Mouse (Mus musculus) kidney, postnatal 0 days (tissue): ENCODE measurements at regions not wholly inside any gene's neighbourhood (a gene's known extent, or its start where the extent isn't known, plus 50 kb on each side); places are given as distances from the start of the nearest gene placed in this dataset.

Source experiments
- ATAC-seq: fragments of 200-750 bp; cut with Nextera tagmentation; replicated peaks from 2 replicates; pipeline ENCODE4 v1.8.0; 2017; ENCODE audit warnings: low read depth, moderate number of reproducible peaks, moderate TSS enrichment, moderate library complexity; ENCODE audit not compliant: low FRiP score
- DNase-seq: peaks from one replicate; pipeline ENCODE4 v3.0.0-alpha.2; 2016; ENCODE audit warnings: low spot score
- H3K27ac ChIP-seq: fragments of 300-500 bp; sonication (generic); 2 replicates; pipeline ENCODE4 v1.5.1; 2014; ENCODE audit warnings: mild to moderate bottlenecking
- H3K27me3 ChIP-seq: fragments of 300-500 bp; sonication (generic); 2 replicates; pipeline ENCODE4 v1.6.1; 2014; ENCODE audit warnings: low read length, mixed read lengths; ENCODE audit not compliant: insufficient read depth
- H3K36me3 ChIP-seq: fragments of 300-500 bp; sonication (generic); 2 replicates; pipeline ENCODE4 v1.6.1; 2014; ENCODE audit warnings: low read length, mixed read lengths; ENCODE audit not compliant: insufficient read depth
- H3K4me1 ChIP-seq: fragments of 300-500 bp; sonication (generic); replicated peaks from 2 replicates; pipeline ENCODE4 v1.6.1; 2014; ENCODE audit warnings: antibody characterized with exemption, low read length, mixed read lengths; ENCODE audit not compliant: insufficient read depth
- H3K4me2 ChIP-seq: fragments of 300-500 bp; sonication (generic); 2 replicates; pipeline ENCODE4 v1.6.1; 2014; ENCODE audit warnings: mild to moderate bottlenecking, low read length, moderate library complexity, mixed read lengths
- H3K4me3 ChIP-seq: fragments of 300-500 bp; sonication (generic); replicated peaks from 2 replicates; pipeline ENCODE4 v1.5.1; 2014; ENCODE audit warnings: low read depth, low read length
- H3K9ac ChIP-seq: fragments of 300-500 bp; sonication (generic); 2 replicates; pipeline ENCODE4 v1.6.1; 2014; ENCODE audit warnings: low read depth, low read length
- H3K9me3 ChIP-seq: fragments of 300-500 bp; sonication (generic); replicated peaks from 2 replicates; pipeline ENCODE4 v1.6.1; 2016; ENCODE audit warnings: low read length, inconsistent platforms, mixed read lengths
- CTCF ChIP-seq: IDR thresholded peaks from 2 replicates; pipeline ENCODE4 v1.5.1; 2016; ENCODE audit warnings: antibody characterized with exemption, low read depth, mild to moderate bottlenecking, moderate library complexity
- WGBS: fragments of 180-500 bp; shearing (Covaris S2); extraction: QIAGEN DNeasy Blood & Tissue Kit; methylation state at CpG from one replicate; pipeline ENCODE4 v1.1.7; 2014; 5-methylcytosine and 5-hydroxymethylcytosine counted together

GRCm38 (mm10) chr6:107734773-107735172 is 205.2 kb downstream of the Lrrn1 start:
- ATAC-seq (no peak), DNase-seq (no peak)
- Histone ChIP-seq H3K36me3 (no peaks in the 10 kb centered on the region), H3K4me2 (no peak overlapping the region), H3K4me1 (no peaks in the 10 kb centered on the region), H3K9me3 (no peaks in the 10 kb centered on the region), H3K27ac (no peak overlapping the region), H3K27me3 (no peaks in the 10 kb centered on the region), H3K9ac (no peak overlapping the region), H3K4me3 (no peak overlapping the region)
- no peak for TF ChIP-seq CTCF
- 75% methylated on average over 1 of the region's 1 CpGs for WGBS

GRCm38 (mm10) chr6:107749111-107749736 is 219.7 kb downstream of the Lrrn1 start:
- H3K36me3 ChIP-seq = no peaks in the 10 kb centered on the region
- no peaks in the 10 kb centered on the region for H3K9me3 ChIP-seq
- H3K9ac ChIP-seq = no peak overlapping the region
- WGBS = 65% methylated on average over 5 of the region's 5 CpGs
- H3K4me1 ChIP-seq = no peaks in the 10 kb centered on the region
- ATAC-seq = no peak
- H3K27me3 ChIP-seq = no peaks in the 10 kb centered on the region
- H3K4me3 ChIP-seq = no peak overlapping the region
- H3K27ac ChIP-seq = no peak overlapping the region
- no peak for TF ChIP-seq CTCF
- H3K4me2 ChIP-seq = no peak overlapping the region
- no peak for DNase-seq

- no peak for DNase-seq
- 54% methylated on average over 2 of the region's 2 CpGs for WGBS
Measured at GRCm38 (mm10) chr6:107749794-107750193, 220.2 kb downstream of the Lrrn1 start.

GRCm38 (mm10) chr6:107752156-107752555 is 222.6 kb downstream of the Lrrn1 start:
- no peak overlapping the region for H3K4me3 ChIP-seq
- WGBS = 19% methylated on average over 1 of the region's 1 CpGs
- ATAC-seq = peak; percentile 52; the same call in 1 of the 2 replicates

More at GRCm38 (mm10) chr6:107749794-107750193, 220.2 kb downstream of the Lrrn1 start:
- no peaks in the 10 kb centered on the region for H3K36me3 ChIP-seq
- H3K9ac ChIP-seq = no peak overlapping the region
- TF ChIP-seq CTCF = no peak
- no peak overlapping the region for H3K4me2 ChIP-seq
- no peak overlapping the region for H3K4me3 ChIP-seq
- no peaks in the 10 kb centered on the region for H3K9me3 ChIP-seq
- H3K4me1 ChIP-seq = no peaks in the 10 kb centered on the region
- no peak overlapping the region for H3K27ac ChIP-seq
- ATAC-seq = no peak
- no peaks in the 10 kb centered on the region for H3K27me3 ChIP-seq

GRCm38 (mm10) chr6:107755158-107755557 is 225.6 kb downstream of the Lrrn1 start:
- no peak for TF ChIP-seq CTCF
- ATAC-seq (no peak), DNase-seq (no peak)
- Histone ChIP-seq H3K9me3 (no peaks in the 10 kb centered on the region), H3K4me3 (no peak overlapping the region), H3K27me3 (no peaks in the 10 kb centered on the region), H3K4me2 (no peak overlapping the region), H3K27ac (no peak overlapping the region), H3K9ac (no peak overlapping the region), H3K36me3 (no peaks in the 10 kb centered on the region), H3K4me1 (no peaks in the 10 kb centered on the region)
- WGBS = 73% methylated on average over 2 of the region's 2 CpGs

More at GRCm38 (mm10) chr6:107752156-107752555, 222.6 kb downstream of the Lrrn1 start:
- Histone ChIP-seq H3K27ac (no peak overlapping the region), H3K27me3 (no peaks in the 10 kb centered on the region), H3K4me1 (no peaks in the 10 kb centered on the region), H3K4me2 (no peak overlapping the region), H3K9me3 (no peaks in the 10 kb centered on the region), H3K9ac (no peak overlapping the region), H3K36me3 (no peaks in the 10 kb centered on the region)
- TF ChIP-seq CTCF = no peak
- DNase-seq = peak; percentile 58

- Histone ChIP-seq H3K36me3 (no peaks in the 10 kb centered on the region), H3K4me3 (no peak overlapping the region), H3K27me3 (no peaks in the 10 kb centered on the region), H3K9ac (no peak overlapping the region), H3K4me2 (no peak overlapping the region), H3K4me1 (no peaks in the 10 kb centered on the region), H3K9me3 (no peaks in the 10 kb centered on the region), H3K27ac (no peak overlapping the region)
- TF ChIP-seq CTCF = no peak
- 31% methylated on average over 11 of the region's 11 CpGs for WGBS
- DNase-seq (peak; percentile 37), ATAC-seq (no peak)
Measured at GRCm38 (mm10) chr6:107770834-107771470, 241.4 kb downstream of the Lrrn1 start.

GRCm38 (mm10) chr6:107784998-107785397 is 255.4 kb downstream of the Lrrn1 start:
- Histone ChIP-seq H3K4me3 (no peak overlapping the region), H3K4me1 (no peaks in the 10 kb centered on the region), H3K27me3 (no peaks in the 10 kb centered on the region), H3K4me2 (no peak overlapping the region), H3K9me3 (no peaks in the 10 kb centered on the region), H3K36me3 (no peaks in the 10 kb centered on the region), H3K27ac (no peak overlapping the region), H3K9ac (no peak overlapping the region)
- no peak for ATAC-seq
- peak; percentile 34 for DNase-seq
- WGBS = 29% methylated on average over 2 of the region's 2 CpGs
- no peak for TF ChIP-seq CTCF
